Mouse (Mus musculus) megakaryocyte, adult 5-6 weeks (primary cell): Measurements from ENCODE around the gene Slc9a6. TPM values are rescaled to one million over a fixed set of nuclear protein-coding genes. Genes with fewer than 3 reads are reported as not detected.

Source experiments
- ATAC-seq: 2 replicates; pipeline ENCODE4 v1.8.0; 2016; ENCODE audit warnings: mild to moderate bottlenecking, inconsistent platforms; ENCODE audit not compliant: poor library complexity, severe bottlenecking
- total RNA-seq, 2 experiments: library from RNA; stranded (forward) in 1 of 2; stranded (reverse) in 1 of 2; fragments of 153-499, 151-499 nt in 1 of 2; fragments of 221-1000, 200-1000 nt in 1 of 2; gene quantifications; 2 replicates each; pipeline versions ENCODE4 v1.2.3 to v1.2.4; 2015 to 2017

The Slc9a6 gene
- total RNA-seq, 2 experiments from 2014 or later, result 12.6 to 20.3 TPM

DNA sequence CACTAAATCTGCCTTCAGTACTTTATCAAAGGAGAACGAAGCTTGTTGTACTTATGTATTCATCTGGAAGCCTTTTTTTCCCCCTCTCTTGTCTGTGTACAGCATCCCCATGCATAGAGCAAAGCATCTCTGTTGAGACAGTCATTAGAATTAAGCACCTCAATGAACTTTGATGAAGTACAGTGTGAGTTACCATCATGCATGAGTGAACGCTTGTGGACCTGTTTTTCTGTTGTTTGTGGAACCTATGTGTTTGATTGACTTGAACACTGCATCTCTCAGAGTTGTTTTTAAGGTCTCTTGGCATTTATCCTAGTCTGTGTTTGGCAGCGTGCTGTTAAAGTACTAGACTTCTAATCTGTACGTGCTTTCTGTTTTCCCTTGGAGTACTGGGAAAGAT lies 53.8 kb downstream of the Slc9a6 start:
- no peak for ATAC-seq

DNA sequence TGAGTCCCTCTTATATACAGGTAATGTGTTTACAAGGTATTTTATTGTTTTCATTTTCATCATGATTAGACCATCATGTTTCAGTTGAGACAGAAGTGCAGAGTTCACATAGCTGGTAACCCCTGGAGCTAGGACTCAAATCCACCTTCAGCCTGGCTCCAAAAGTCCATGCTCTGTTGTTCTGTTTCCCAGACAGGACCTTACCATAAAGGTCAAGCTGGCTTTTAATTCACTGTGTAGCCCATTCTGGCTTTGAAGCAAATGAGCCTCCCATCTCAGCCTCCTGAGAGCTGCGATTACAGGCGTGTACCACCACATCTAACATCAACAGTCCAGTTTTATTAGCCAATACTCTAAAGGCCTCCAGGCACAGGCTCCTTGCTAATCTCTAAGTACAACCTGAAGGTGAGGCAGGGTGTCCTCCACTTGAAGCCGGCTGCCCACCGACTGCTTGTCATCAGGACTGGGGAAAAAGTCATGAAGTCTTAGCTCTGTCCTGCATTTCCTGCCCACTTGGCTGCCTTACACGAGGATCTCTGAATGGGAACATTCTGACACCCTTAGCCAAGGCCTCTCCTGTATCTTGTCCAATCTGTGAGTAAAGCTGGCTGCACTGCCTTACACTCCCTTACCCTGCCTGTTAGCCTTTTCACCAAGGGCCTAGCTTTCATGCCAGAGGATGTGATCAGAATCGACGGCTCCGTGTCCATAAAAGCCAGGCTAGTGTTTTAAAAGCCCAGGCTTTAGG lies 55.8 kb downstream of the Slc9a6 start:
- ATAC-seq, result no peak

DNA sequence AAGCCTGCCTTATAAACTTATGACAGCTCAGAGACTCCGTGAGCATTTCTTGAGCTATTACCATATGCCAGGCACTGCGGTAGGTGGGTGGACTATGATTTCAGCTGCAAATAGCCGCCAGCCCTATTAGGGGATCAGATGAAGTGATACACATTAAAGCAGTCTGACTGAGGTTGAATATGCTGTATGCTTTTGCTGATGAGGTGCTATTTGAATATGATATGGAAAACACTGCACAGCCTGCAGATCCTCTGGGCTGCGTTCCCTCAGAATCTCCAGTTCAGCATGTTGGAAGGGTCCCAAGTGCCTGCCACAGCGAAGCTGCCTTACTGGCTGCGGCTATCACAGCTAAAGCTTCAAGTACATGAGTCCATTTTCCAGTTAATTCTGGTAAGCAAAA lies 57.7 kb downstream of the Slc9a6 start:
- ATAC-seq, result no peak

DNA sequence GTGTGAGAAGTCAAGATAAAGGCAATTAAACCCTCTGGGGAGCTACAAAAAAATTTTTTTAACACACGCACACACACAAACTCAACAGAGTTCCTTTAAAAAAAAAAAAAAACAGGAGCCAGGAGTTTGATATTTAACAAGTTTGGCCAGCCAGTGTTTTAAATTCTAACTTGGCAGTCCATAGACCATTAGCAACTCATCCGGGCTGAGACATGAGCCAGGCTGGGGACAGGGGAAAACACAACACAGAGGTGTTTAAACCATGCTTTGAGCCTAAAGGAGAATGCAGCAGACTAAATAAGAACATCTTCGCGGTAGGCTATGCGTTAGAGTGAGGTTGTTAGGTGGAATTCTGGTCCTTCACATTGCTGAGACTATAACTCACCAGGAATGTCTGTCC lies 58.5 kb downstream of the Slc9a6 start:
- no peak for ATAC-seq

DNA sequence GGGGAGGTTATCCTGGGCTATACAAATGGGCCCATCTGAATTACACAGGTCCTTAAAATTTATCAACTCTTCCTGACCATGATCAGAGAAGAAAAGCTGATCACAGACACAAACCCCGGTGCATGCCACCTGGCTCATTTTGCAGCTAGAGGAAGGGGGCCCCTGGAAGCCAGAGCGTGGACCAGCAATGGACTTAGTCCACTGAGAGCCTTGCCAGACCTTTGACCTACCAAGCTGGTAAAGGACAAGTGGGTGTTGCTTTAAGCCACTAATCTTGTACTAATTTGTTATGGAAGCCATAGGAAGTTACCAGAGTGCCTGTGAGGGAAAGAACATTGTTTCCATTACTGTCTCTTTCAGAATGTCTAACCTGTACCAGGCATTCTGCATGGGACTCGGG lies 58.9 kb downstream of the Slc9a6 start:
- no peak for ATAC-seq

DNA sequence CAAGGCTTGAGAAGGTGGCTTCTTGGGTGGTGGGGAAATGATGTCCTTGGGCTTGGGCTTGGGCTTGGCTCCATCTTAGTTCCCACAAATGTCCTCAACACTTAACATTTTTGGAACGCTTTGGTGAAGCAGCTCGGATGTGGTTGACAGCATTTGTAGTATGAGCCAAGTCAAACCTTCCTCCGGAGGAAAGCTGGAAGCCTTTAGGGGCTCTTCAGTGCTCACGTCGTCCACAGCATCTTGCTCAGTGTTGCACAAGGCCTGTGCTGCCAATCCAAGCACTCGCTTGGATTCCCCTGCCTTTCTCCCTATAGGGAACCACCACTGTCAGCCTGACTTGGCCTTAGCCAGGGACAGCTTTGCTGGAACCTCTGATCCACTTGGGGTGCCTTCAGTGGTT lies 66.0 kb downstream of the Slc9a6 start:
- no peak for ATAC-seq

DNA sequence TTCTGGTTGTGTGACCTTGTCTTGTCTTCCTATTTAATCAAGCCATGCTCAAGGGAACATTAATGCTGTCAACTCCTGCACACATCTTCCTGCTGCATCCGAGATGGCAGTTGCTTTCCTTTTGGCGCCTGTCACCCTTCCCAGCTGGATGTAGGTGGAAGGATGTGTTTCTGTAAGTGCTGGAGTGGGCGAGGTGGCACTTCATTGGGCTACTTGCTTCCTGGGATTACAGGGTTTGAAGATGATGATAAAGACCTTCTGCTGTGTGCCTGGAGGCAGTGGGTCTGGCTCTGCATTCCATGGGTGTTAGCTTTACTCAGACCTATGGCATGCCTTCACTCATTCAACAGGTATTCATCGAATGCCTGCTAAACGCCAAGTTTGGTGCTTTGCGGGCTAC lies 68.2 kb downstream of the Slc9a6 start:
- ATAC-seq, result no peak

DNA sequence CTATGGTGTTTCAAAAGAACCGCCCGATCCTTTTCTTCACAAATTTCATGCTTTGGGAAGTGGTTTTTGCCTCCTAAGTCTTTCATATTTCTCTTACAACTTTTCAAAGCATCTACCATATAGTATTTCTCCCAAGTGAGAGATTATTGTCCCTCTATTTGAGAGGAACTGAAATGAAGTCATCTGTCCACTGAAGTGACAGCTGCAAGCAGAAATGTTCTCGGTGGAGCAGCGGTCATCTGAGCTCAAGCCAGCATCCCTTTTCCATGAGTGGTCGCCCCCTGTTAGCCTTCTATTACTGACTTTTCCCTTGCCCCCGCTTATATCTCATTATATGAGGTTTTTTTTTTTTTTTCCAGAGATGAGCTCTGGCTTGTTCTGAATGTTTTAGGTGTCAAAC lies 69.5 kb downstream of the Slc9a6 start:
- no peak for ATAC-seq

DNA sequence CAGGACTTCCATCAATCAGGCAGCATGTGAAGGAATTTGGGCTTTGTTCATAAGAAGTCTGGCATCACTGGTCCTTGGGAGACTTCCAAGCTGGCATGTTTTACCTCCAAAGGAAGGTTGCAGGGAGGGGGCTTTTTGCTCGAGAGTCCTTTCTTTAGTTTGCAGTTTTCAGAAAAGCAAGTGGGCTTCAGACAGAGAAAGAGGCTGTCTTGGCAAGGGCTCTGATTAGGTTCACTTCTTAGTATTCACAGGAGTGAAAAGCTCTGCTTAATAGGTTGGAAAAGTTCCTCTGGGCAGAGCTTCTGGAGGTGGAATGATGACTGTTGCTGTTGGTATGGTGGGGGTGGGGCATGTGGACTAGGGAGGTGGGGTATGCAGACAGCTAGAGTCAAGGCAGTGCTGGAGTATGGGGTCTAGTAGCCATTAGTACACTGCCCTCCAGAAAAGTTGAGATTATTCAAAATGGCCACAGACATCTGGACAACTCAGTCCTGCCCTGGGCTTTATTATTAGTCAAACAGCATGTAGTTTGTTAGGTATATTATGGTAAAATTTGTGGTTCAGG lies 72.7 kb downstream of the Slc9a6 start:
- no peak for ATAC-seq

DNA sequence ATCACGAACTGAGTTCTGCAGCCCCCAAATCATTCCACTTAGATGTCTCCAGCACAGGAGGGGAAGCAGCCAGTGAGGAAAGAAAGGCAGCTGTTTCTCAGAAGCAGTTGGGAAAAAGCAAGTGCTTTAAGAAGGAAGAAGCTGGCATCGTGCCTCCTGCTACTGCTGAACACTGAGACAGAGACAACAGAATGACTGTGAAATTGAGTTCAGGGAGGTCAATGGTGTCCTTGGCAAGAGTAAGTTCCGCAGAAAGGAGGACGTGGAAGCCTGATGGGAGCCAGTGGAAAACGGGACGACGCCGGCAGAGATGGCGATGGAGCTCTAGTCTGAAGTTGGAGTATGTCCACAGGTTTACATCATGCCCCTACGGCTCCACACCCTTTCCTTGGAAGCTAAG lies 74.0 kb downstream of the Slc9a6 start:
- no peak for ATAC-seq

DNA sequence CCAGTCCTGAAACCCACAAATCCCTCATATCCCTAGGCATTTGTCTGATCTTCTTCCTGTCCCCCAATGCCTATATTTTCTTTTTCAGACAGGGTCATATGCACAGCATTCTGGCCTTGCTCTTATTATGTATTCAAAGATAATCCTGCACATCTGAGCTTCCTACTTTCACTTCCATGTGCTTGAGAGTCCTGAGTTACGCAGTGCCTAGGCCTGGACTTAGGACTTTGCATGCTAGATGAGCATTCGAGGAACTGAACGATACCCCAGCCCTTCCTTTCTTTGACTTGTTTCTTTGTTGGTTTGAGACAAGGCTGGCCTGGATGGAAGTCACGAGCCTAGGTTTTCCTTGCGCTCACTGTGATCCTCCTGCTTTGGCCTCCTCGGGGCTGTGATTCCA lies 83.0 kb downstream of the Slc9a6 start:
- ATAC-seq, result peak; percentile 59; the same call in 1 of the 2 replicates

DNA sequence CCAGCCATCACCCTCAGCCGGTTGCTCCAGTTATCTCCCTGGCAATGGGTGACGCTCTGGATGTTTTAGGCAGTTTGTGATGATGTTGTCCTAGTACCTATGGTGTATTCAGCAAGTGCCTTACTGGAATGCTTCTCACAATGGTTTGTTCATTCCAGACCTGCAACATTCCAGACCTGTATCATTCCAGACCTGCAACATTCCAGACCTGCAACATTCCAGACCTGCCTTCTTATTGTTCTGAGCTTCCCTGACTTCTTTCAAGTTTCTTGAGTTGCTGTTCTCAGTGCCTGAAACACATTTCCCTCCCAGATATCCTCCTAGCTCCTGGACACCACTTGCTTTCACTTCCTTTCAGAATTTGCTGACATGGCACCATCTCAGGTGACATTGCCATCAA lies 85.0 kb downstream of the Slc9a6 start:
- no peak for ATAC-seq

DNA sequence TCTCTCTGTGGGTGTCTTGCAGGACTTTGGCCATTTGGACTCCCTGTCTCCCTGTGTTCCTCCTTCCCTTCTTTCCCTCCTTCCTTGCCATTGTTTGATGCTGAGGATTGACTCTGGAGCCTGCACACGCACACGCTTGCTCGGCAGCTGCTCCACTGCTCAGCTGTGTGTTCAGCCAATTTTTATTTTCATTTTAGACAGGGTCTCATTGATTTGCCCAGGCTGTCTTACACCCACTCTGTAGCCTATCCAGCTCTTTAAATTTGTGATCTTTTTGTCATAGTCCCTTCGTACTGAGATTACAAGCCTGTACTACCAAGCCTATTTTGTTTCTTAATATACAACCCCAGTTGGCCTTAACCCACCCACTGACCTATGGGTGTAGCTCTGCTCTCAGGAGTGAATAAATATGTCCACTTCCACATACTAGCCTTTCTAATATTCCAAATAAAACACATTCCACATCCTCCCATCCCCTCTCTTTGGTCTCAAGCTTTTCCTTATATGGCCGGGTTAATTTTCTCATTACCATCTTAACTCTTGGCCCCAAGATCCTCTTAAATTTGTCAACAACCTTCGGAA lies 87.7 kb downstream of the Slc9a6 start:
- no peak for ATAC-seq

DNA sequence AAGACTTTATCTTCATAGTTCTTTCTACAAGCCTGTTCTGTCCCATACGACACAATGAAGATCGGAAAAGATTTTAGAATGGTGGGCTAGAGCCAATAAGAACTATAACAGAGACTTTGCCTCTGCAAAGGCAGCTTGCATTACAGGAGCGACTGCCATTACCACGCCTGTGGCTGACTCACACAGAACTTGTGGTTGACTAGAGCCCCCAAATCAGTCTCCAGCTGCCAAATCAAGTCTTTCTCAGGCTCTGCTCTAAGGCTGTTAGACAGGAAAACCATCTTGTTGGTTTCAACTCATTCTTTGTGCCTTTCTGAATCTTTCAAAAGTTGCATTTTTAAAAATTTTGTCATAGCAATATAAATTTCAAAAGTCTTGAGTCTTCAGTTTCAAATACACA lies 88.3 kb downstream of the Slc9a6 start:
- no peak for ATAC-seq

DNA sequence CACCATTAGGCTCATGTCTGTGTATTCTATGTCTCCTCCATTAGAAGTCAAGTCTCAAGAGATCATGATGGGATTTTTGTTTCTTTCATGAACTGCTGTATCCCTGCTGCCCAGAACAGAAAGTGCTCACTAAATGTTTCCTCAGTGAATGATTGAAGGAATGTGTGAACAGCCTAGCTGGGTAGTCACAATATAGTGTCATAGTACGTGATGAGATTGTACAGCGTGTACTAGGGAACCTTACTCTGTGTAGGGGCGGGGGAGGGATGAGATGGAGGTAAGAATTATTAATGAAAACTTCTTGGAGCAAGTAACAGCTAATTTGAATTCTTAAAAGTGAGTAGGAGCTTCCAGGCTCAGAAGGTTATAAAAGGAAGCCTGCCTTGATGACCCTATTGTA lies 91.7 kb downstream of the Slc9a6 start:
- ATAC-seq, result no peak

DNA sequence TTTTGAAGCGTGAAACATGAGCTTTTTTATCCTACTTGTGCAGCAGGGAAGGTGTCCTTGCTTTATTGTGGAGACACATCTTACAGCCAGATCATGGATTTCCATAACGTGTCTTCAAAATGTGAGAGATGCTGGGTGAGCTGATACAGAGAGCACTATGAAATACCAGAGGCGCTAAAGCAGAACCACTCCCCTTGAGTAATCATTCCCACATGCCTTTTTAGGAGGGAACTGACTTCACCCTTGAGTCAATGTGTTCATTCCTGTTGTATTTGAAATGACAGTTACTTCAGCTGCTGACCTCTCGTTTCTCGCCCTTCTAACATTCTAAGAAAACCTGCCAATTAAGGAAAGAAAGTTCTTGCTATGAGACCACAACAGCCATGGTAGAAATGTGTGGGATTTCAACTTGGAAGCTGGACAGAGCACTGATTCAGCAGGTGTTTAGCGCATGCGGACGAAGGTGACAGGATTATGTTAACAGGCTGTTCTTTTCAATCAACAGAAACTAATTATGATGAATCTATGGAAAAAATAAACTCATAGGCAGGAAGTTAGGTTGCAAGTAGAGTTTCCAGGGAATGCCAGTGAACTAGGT lies 94.5 kb downstream of the Slc9a6 start:
- ATAC-seq, result no peak

DNA sequence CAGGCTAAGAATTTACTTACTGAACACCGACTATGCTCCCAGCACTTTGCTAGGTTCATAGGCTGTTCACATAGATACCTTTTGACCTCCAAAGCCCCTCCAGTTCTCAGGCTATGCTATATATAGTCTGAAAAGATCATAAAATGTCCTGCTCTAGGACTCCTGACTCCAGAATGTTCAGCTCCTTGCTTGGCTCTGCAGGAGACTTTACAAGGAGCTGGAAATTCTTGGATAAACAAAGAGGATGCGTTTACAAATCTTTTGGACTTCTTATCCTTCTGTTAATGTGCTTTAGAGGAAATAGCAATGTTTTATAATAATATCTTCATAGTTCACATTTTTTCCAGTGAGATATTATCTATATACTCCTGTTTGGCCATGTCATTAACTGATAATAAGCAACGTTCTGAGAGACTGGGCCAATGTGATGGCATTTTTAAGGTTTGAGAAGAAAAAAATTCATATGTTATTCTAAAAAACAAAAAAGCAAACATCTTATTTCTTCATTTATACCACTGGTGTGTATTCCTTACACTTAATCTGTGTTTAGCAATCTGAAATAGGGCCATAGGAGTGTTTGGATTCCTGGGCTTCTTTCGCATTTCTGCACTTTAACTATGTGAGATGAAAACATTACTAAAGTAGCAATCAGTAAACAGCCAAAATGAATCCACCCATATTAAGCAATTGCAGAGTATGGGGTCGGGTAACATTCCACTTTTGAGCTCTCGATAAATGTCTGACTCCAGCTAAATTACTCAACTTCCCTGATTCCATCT lies 99.2 kb downstream of the Slc9a6 start:
- no peak for ATAC-seq

DNA sequence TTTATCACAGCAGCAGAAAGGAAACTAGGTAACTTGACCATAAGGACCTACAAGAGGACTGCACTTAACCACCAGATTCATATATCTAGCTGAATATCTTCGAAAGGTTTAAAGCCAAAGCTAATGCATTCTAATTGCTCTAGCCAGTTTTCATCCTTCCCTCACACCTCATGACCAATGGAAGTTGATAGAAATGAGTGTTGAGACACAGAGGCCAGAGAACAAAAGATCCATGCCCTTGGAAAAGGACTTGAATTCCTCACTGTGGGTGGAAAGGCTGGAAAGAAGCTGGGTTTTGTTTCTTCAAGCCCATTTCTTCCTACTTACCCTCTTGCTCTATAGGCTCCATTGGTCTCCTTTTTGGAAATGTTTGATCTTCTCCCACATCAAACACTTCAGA lies 101.0 kb downstream of the Slc9a6 start:
- ATAC-seq, result no peak

DNA sequence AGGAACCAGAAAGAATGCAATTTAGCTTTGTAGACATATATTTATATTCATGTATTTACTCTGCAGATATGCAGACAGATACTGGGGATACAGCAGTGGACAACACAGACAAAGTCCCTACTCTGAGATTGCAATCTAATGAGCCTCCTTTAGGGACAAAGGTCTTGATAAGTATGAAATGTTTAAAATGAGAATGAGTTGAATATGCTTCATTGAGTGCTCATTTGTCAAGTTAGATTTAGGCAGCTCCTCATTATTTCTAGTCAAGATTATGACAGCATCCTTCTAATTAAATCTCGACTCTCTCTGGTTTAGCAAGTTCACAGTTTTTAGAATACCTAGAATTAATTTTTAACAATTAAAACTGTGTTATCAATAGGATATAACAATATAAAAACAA lies 103.1 kb downstream of the Slc9a6 start:
- no peak for ATAC-seq
